Mouse (Mus musculus) midbrain, embryonic 13.5 days (tissue): ENCODE results near the gene Ccdc171. TPM values are rescaled to one million over a fixed set of nuclear protein-coding genes. Genes with fewer than 3 reads are reported as not detected.

Source experiments
- ATAC-seq: fragments of 200-750 bp; cut with Nextera tagmentation; 2 replicates; pipeline ENCODE4 v1.8.0; 2017; ENCODE audit warnings: mild to moderate bottlenecking, moderate TSS enrichment, moderate library complexity
- H3K27ac ChIP-seq: fragments of 300-500 bp; sonication (generic); 2 replicates; pipeline ENCODE4 v1.5.1; 2015; ENCODE audit warnings: inconsistent platforms, mild to moderate bottlenecking, moderate library complexity
- H3K27me3 ChIP-seq: fragments of 300-500 bp; sonication (generic); 2 replicates; pipeline ENCODE4 v1.6.1; 2015; ENCODE audit warnings: mild to moderate bottlenecking, inconsistent platforms
- H3K36me3 ChIP-seq: fragments of 300-500 bp; sonication (generic); 2 replicates; pipeline ENCODE4 v1.6.1; 2015; ENCODE audit warnings: mild to moderate bottlenecking, inconsistent platforms
- H3K4me1 ChIP-seq: fragments of 300-500 bp; sonication (generic); replicated peaks from 2 replicates; pipeline ENCODE4 v1.6.1; 2015; ENCODE audit warnings: inconsistent platforms
- H3K4me2 ChIP-seq: fragments of 300-500 bp; sonication (generic); replicated peaks from 2 replicates; pipeline ENCODE4 v1.6.1; 2015; ENCODE audit warnings: moderate library complexity, mild to moderate bottlenecking, inconsistent platforms
- H3K4me3 ChIP-seq: fragments of 300-500 bp; sonication (generic); replicated peaks from 2 replicates; pipeline ENCODE4 v1.5.1; 2015; ENCODE audit warnings: mild to moderate bottlenecking, inconsistent platforms
- H3K9ac ChIP-seq: fragments of 300-500 bp; sonication (generic); replicated peaks from 2 replicates; pipeline ENCODE4 v1.6.1; 2015; ENCODE audit warnings: mild to moderate bottlenecking, inconsistent platforms
- H3K9me3 ChIP-seq: fragments of 300-500 bp; sonication (generic); 2 replicates; pipeline ENCODE4 v1.6.1; 2016; ENCODE audit warnings: mild to moderate bottlenecking, inconsistent platforms
- WGBS: fragments of 180-500 bp; shearing (Covaris S2); methylation state at CpG from one replicate; pipeline ENCODE4 v1.1.7; 2015; 5-methylcytosine and 5-hydroxymethylcytosine counted together
- polyA plus RNA-seq: library from polyadenylated mRNA; unstranded; fragments of >200 nt; fragmentation: Nextera tagmentation; extraction: Ambion mirVana; gene quantifications from 2 replicates; pipeline ENCODE4 v1.2.1, GENCODE M21; 2015

Ccdc171 gene
- polyA plus RNA-seq, 1 experiment from 2014 or later: 5.6 TPM

GRCm38 (mm10) chr4:83829718-83830459 lies 304.5 kb downstream of the Ccdc171 start:
- 88% methylated on average over 4 of the region's 4 CpGs for WGBS
- Histone ChIP-seq H3K4me1 (no peaks in the 10 kb centered on the region), H3K4me3 (no peak overlapping the region), H3K27me3 (no peaks in the 10 kb centered on the region), H3K27ac (no peak overlapping the region), H3K9ac (no peak overlapping the region), H3K9me3 (no peaks in the 10 kb centered on the region), H3K4me2 (no peak overlapping the region), H3K36me3 (no peaks in the 10 kb centered on the region)
- no peak for ATAC-seq

GRCm38 (mm10) chr4:83830891-83831880 lies 305.8 kb downstream of the Ccdc171 start:
- Histone ChIP-seq H3K4me1 (no peaks in the 10 kb centered on the region), H3K27me3 (no peaks in the 10 kb centered on the region), H3K4me2 (no peak overlapping the region), H3K9ac (no peak overlapping the region), H3K9me3 (no peaks in the 10 kb centered on the region), H3K27ac (no peak overlapping the region), H3K36me3 (no peaks in the 10 kb centered on the region), H3K4me3 (no peak overlapping the region)
- 77% methylated on average over 13 of the region's 13 CpGs for WGBS
- ATAC-seq: peak; percentile 77

- no peak overlapping the region for H3K4me2 ChIP-seq
- H3K36me3 ChIP-seq: no peaks in the 10 kb centered on the region
- H3K9ac ChIP-seq: no peak overlapping the region
- no peaks in the 10 kb centered on the region for H3K27me3 ChIP-seq
- H3K9me3 ChIP-seq: no peaks in the 10 kb centered on the region
- H3K4me3 ChIP-seq: no peak overlapping the region
- no peak overlapping the region for H3K27ac ChIP-seq
- H3K4me1 ChIP-seq: no peaks in the 10 kb centered on the region
- WGBS: 81% methylated on average over 2 of the region's 2 CpGs
- ATAC-seq: no peak
Observed at GRCm38 (mm10) chr4:83839077-83839476, 313.7 kb downstream of the Ccdc171 start.

GRCm38 (mm10) chr4:83846304-83846703 lies 321.0 kb downstream of the Ccdc171 start:
- H3K4me3 ChIP-seq: no peak overlapping the region
- no peak overlapping the region for H3K4me2 ChIP-seq
- 0 out of 2 replicates have a peak, but pooled peaks have one; percentile 17 for ATAC-seq
- no peaks in the 10 kb centered on the region for H3K9me3 ChIP-seq
- no peaks in the 10 kb centered on the region for H3K27me3 ChIP-seq
- WGBS: 38% methylated on average over 7 of the region's 7 CpGs
- no peak overlapping the region for H3K27ac ChIP-seq
- H3K9ac ChIP-seq: no peak overlapping the region
- H3K4me1 ChIP-seq: peaks cover 4% of the 10 kb centered on the region; the same call in 1 of the 2 replicates
- no peaks in the 10 kb centered on the region for H3K36me3 ChIP-seq

DNA sequence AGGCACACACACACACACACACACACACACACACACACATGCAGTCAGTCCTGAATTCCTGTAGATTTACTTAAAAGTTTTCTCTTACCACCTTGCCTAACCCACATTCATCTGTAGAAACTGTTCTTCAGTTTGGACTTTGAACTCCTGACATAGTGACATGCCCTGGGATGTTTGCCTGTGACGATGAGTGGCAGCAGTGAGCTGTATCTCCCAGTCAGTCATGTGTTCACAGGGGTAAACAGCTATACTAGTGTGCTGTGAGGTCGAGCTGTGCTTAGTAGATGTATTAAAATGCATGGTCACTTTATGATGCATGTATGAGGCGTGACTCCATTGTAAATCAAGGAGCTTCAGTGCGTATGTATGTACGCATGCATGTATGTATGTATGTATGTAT lies 328.5 kb downstream of the Ccdc171 start:
- WGBS: 89% methylated on average over 5 of the region's 5 CpGs
- Histone ChIP-seq H3K27me3 (no peaks in the 10 kb centered on the region), H3K27ac (no peak overlapping the region), H3K4me1 (no peaks in the 10 kb centered on the region), H3K36me3 (no peaks in the 10 kb centered on the region), H3K9ac (no peak overlapping the region), H3K4me3 (no peak overlapping the region), H3K9me3 (no peaks in the 10 kb centered on the region), H3K4me2 (no peak overlapping the region)
- ATAC-seq: no peak

DNA sequence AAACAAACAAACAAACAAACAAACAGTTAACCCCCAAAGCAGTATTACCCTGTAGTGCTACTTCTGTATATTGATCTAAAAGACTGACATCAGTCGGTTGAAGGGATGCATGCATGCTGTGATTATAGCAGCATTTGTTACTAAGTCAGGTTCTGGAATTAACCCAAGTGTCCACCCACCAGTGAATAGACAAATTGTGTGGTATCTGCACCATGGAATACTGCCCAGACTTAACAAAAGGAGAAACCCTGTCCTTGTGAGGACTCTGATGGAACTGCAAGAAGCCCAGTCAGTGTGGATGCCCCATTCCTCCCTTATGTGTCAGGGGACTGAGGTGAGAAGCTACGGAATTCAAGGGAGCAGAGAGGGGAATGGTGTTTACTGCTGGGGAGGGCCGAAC lies 336.4 kb downstream of the Ccdc171 start:
- WGBS: 78% methylated on average over 3 of the region's 3 CpGs
- no peaks in the 10 kb centered on the region for H3K4me1 ChIP-seq
- H3K27me3 ChIP-seq: no peaks in the 10 kb centered on the region
- no peaks in the 10 kb centered on the region for H3K9me3 ChIP-seq
- H3K4me3 ChIP-seq: no peak overlapping the region
- ATAC-seq: no peak
- no peak overlapping the region for H3K27ac ChIP-seq
- H3K9ac ChIP-seq: no peak overlapping the region
- H3K4me2 ChIP-seq: no peak overlapping the region
- no peaks in the 10 kb centered on the region for H3K36me3 ChIP-seq

DNA sequence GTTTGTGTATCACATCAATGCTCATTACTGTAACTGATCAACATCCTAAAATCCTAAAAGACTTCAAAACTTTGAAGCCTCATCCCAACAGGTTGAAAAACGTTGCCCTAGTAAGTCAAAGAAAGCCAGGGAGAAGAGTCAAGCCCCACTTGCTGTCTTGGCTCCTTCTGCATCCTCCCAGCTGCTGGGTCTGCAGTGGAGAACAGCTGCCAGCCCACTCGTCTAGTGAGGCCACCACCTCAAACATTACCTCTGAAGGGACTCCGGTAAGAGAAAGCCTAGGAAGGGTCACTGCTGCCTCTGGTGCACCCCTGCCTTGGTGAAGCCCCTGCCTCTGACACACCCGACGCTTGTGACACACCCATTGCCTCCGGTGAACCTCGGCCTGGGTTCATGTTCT lies 336.9 kb downstream of the Ccdc171 start:
- Histone ChIP-seq H3K4me3 (no peak overlapping the region), H3K9ac (no peak overlapping the region), H3K4me2 (no peak overlapping the region), H3K27me3 (no peaks in the 10 kb centered on the region), H3K4me1 (no peaks in the 10 kb centered on the region), H3K36me3 (no peaks in the 10 kb centered on the region), H3K9me3 (no peaks in the 10 kb centered on the region), H3K27ac (no peak overlapping the region)
- WGBS: 86% methylated on average over 7 of the region's 7 CpGs
- no peak for ATAC-seq

- H3K4me1 ChIP-seq: peaks cover 6% of the 10 kb centered on the region; the same call in 1 of the 2 replicates
- H3K4me2 ChIP-seq: no peak overlapping the region
- no peaks in the 10 kb centered on the region for H3K36me3 ChIP-seq
- no peak overlapping the region for H3K4me3 ChIP-seq
- no peak for ATAC-seq
- 67% methylated on average over 7 of the region's 7 CpGs for WGBS
- no peaks in the 10 kb centered on the region for H3K27me3 ChIP-seq
- H3K27ac ChIP-seq: no peak overlapping the region
- H3K9ac ChIP-seq: no peak overlapping the region
- no peaks in the 10 kb centered on the region for H3K9me3 ChIP-seq
Observed at GRCm38 (mm10) chr4:83876600-83876999, 351.3 kb downstream of the Ccdc171 start.

GRCm38 (mm10) chr4:83878236-83878635 lies 352.9 kb downstream of the Ccdc171 start:
- Histone ChIP-seq H3K4me1 (peaks cover 6% of the 10 kb centered on the region; the same call in 1 of the 2 replicates), H3K4me3 (no peak overlapping the region), H3K27me3 (no peaks in the 10 kb centered on the region), H3K9ac (no peak overlapping the region), H3K4me2 (no peak overlapping the region), H3K36me3 (no peaks in the 10 kb centered on the region), H3K27ac (no peak overlapping the region), H3K9me3 (no peaks in the 10 kb centered on the region)
- ATAC-seq: no peak
- 78% methylated on average over 8 of the region's 8 CpGs for WGBS

- no peaks in the 10 kb centered on the region for H3K9me3 ChIP-seq
- H3K27ac ChIP-seq: no peak overlapping the region
- no peak overlapping the region for H3K4me3 ChIP-seq
- no peak overlapping the region for H3K9ac ChIP-seq
- WGBS: 54% methylated on average over 13 of the region's 13 CpGs
- no peak overlapping the region for H3K4me2 ChIP-seq
- ATAC-seq: no peak
- H3K4me1 ChIP-seq: peaks cover 3% of the 10 kb centered on the region; the same call in 1 of the 2 replicates
- no peaks in the 10 kb centered on the region for H3K27me3 ChIP-seq
- H3K36me3 ChIP-seq: no peaks in the 10 kb centered on the region
Observed at GRCm38 (mm10) chr4:83888459-83889054, 363.2 kb downstream of the Ccdc171 start.

- Histone ChIP-seq H3K4me1 (no peaks in the 10 kb centered on the region), H3K36me3 (no peaks in the 10 kb centered on the region), H3K27me3 (no peaks in the 10 kb centered on the region), H3K4me2 (no peak overlapping the region), H3K9ac (no peak overlapping the region), H3K4me3 (no peak overlapping the region), H3K9me3 (no peaks in the 10 kb centered on the region), H3K27ac (no peak overlapping the region)
- ATAC-seq: no peak
- 86% methylated on average over 9 of the region's 9 CpGs for WGBS
Observed at GRCm38 (mm10) chr4:83902081-83902645, 376.8 kb downstream of the Ccdc171 start.
